Mouse (Mus musculus) cerebellum, adult 9-10 months (tissue): Measurements from ENCODE around the gene 4930404H24Rik.
"Not testable (repeated sequence)": the region's sequence is repeated elsewhere in the genome, so short reads cannot be mapped to it uniquely, and the experiment has no call there.

Source experiments
- DNase-seq: peaks from one replicate; pipeline ENCODE4 v3.0.0; 2022

4930404H24Rik gene

GRCm38 (mm10) chr2:153479486-153479885 lies 13.1 kb upstream of the 4930404H24Rik start:
- no peak for DNase-seq

GRCm38 (mm10) chr2:153481108-153481860 lies 11.3 kb upstream of the 4930404H24Rik start:
- no peak for DNase-seq

- no peak for DNase-seq
Measured at GRCm38 (mm10) chr2:153481861-153482120, 10.8 kb upstream of the 4930404H24Rik start.

GRCm38 (mm10) chr2:153483118-153483983 lies 9.2 kb upstream of the 4930404H24Rik start:
- DNase-seq, result peak; percentile 80

- peak; percentile 56 for DNase-seq
Measured at GRCm38 (mm10) chr2:153484071-153484470, 8.5 kb upstream of the 4930404H24Rik start.

DNA sequence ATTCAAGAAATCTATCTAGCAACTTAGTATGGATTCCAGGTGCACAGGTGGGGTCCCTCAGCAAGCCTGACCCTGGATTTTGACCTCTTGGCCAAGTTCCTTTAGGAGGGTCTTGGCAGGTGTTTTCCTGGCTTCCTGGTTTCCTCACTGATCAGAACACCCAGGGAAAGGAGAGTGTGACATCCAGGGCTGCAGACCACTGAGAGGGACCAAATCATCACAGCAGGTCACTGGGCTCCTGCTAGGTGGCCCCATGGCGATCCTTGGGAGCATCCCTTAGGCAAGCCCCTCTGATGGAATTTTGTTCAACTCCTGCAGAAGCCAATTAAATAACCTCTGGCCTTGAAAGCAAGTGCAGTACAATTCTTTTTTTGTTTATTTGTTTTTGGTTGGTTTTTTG lies 2.5 kb upstream of the 4930404H24Rik start:
- DNase-seq, result peak; percentile 51

DNA sequence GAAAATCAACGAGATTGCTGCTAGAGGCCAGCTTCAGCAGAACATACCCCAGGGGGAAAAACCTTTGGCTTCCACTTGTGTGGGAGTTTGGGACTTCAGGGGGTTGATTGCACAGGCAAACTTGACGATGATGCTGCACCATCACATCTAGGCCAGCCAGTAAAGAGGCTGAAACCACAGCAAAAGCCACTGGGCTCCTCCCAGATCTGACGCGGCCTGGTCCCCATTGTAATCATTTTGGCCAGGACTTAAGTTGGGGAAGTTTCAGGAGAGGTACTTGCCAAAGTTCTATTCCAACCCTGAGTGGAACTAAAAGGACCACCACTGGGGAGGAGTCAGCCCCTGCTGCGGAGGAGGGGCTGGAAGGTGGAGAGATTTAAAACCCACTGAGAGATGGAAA lies 1.6 kb upstream of the 4930404H24Rik start:
- peak; percentile 64 for DNase-seq

GRCm38 (mm10) chr2:153491512-153492178 lies 945 bp upstream of the 4930404H24Rik start:
- peak; percentile 87 for DNase-seq

DNA sequence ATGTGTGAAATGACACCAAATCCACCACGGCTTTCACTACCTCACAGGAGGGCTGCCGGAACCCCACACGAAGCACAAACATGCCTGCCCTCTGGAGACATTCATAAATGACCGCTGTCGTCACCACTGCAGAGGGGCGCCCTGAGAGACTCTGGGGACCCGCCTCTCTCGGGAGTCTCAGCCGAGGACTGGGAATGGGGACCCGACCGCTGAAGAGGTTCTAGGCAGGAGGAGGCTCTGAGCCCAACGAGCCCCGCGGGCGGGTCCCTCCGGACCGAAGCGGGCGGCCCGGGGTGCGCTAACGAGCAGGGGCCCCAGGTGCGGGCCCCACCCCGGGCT lies 442 bp upstream of the 4930404H24Rik start:
- peak; percentile 78 for DNase-seq

GRCm38 (mm10) chr2:153493393-153493731 lies 772 bp downstream of the 4930404H24Rik start:
- no peak for DNase-seq

- DNase-seq, result peak; percentile 74
Measured at GRCm38 (mm10) chr2:153493781-153494292, 1.2 kb downstream of the 4930404H24Rik start.

GRCm38 (mm10) chr2:153494293-153494811 lies 1.8 kb downstream of the 4930404H24Rik start:
- DNase-seq, result peak; percentile 80

- not testable (repeated sequence) for DNase-seq
Measured at GRCm38 (mm10) chr2:153495391-153495790, 2.8 kb downstream of the 4930404H24Rik start.

DNA sequence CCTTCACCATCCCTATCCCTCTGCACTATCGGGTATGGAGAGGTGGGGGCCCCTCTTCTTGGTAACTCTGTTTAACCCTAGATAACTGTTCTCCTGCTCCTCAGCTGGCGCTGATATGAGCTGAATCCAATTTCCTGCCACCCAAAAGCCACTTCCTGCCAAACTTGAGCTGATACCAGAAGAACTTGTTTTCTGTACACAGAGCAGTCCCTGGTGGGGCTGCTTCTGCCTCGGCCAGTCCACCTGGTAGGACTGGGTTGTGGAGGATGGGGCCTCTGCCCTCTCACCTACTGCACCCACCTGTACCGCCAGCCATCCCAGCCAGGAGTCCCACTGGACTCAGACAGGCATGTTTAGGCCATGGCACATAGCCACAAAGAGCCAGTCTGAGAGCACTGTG lies 3.2 kb downstream of the 4930404H24Rik start:
- peak; percentile 56 for DNase-seq

GRCm38 (mm10) chr2:153496301-153496700 lies 3.7 kb downstream of the 4930404H24Rik start:
- DNase-seq, result no peak

DNA sequence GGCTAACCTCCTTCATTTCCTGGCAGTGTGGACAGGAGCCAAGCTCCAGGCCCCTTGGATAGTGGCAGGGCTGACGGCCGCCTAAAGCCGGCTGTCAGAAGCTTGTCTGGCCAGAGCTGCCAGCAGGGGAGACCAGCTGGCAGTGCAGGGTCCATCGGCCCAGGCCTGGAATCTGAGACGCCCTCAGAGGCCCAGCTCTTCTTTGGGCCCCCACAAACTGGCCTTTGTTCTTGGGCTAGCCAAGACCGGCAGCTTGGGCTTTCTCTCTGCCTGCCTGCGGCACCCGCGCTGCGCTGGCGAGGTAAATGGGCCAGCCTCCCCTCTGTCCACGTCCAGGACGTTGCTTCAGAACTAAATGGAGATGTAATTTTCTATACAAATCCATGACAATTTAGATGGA lies 4.3 kb downstream of the 4930404H24Rik start:
- peak; percentile 82 for DNase-seq

DNA sequence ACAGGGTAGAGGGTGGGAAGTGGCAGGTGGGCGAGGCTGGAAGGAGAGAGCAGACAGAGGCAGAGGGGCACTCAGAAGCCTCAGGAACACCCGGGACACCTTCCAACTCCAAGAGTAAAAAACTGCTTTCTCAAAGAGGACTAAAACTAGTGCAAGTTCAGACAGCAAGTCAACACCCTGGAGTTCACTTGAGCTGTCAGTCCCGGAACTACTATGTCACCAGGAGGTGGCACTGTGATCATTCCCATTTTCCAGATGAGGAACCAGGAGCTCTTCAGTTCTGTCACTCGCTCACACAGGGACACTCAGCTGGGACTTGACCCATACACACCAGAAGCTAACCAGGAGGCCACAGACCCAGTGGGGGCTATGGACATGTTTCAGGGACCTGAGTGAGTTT lies 6.6 kb downstream of the 4930404H24Rik start:
- DNase-seq, result peak; percentile 74

DNA sequence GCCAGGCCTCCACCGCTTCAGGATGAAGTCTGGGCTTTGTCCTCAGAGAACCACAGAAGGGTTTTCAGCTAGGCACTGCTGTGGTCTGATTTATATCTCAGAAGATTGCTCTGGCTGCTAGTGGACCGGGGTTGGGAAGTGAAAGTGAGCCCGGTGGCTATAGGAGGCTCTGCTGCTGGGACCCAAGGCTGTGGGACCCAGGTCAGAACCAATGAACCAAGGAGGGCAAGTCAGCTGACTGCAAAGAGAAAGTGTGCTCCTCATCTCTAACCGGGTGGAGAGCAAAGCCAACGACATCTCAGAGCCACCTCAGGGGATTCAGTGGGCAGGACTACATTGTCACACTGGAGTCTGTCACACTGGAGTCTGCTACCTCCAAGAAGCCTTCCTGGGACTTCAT lies 13.8 kb downstream of the 4930404H24Rik start:
- DNase-seq, result no peak

GRCm38 (mm10) chr2:153507969-153508368 lies 15.4 kb downstream of the 4930404H24Rik start:
- DNase-seq, result peak; percentile 50

DNA sequence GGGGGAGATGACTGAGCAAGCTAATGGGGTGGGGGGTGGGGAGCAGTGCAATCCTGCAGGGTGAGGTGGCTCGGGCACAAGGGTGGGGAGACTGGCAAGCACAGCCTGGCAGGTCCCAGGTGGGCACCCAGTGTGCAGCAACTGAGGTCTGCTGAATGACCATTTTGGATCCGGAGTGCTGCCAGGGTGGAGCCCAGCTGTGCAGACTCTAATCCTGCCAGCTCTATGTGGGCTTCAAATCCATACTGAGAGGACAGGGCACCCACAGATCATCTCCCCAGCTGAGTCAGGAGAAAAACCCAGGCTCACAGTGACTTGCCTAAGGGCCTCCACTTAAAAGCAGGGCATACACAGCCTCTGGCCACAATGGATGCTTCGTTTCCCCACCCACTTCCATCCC lies 15.8 kb downstream of the 4930404H24Rik start:
- DNase-seq, result peak; percentile 62

DNA sequence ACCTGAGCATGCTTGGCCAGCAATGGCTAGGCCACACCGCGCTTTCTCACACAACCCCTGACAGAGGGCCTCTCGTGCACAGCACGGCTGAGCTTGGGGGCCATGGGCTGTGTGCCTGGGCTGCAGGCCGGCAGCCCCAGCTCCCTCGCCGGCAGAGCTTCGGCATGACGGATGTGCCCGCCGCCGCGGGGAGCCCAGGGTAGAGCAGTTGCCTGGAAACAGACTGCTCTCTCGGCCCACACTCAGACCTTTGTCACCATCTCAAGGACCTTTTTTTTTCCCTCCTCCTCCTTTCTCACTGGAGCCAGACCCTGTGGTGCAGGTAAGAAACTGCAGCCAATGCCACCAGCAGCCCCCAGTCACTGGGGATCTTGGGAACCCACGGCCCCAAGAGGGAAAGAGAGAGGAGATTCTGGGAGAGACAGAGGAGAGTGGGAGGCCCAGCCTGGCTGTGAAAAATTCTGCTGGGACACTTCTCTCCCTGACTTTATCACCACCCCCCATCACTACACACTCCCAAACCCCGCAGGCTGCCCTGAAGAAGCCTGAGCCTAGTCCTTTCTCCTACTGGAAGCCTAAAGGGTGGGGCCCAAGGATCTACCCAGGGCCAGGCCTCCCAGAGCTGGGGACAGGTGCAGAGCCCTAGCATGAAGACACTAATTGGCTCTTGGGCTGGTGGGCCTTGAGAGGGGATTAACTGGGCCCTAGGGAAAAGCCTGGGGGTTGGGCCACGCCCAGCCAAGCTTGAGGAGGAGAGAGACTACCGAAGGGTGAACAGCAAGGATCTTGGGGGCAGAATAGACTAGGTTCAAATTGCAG lies 16.8 kb downstream of the 4930404H24Rik start:
- DNase-seq, result peak; percentile 76

GRCm38 (mm10) chr2:153510136-153510535 lies 17.5 kb downstream of the 4930404H24Rik start:
- DNase-seq, result peak; percentile 75
